Mouse (Mus musculus): ENCODE data around the gene Clmn. TPM values are rescaled to one million over a fixed set of nuclear protein-coding genes. Genes with fewer than 3 reads are reported as not detected.

Clmn gene
- polyA plus RNA-seq, 1 experiment from 2014 or later = 8.8 TPM

- H3K4me3 ChIP-seq (ENCODE audit: low read depth, low read length) = no peak overlapping the region
- no peak overlapping the region for H3K4me2 ChIP-seq (replicated peaks; ENCODE audit: low read depth)
- TF ChIP-seq CTCF (IDR thresholded peaks at IDR 0.05; ENCODE audit: low read depth) = peak; percentile 63
- no peaks in the 10 kb centered on the region for H3K36me3 ChIP-seq (ENCODE audit: control insufficient read depth, insufficient read depth)
- H3K9me3 ChIP-seq (ENCODE audit: control insufficient read depth) = no peaks in the 10 kb centered on the region
- no peaks in the 10 kb centered on the region for H3K4me1 ChIP-seq (replicated peaks; ENCODE audit: control insufficient read depth, insufficient read depth, low read length)
- no peak overlapping the region for H3K9ac ChIP-seq (ENCODE audit: low read depth, low read length)
- no peak overlapping the region for H3K27ac ChIP-seq (ENCODE audit: low read depth, low read length)
- 0 out of 2 replicates have a peak, but pooled peaks cover 6% of the 10 kb centered on the region for H3K27me3 ChIP-seq (replicated peaks; ENCODE audit: control insufficient read depth, insufficient read depth, low read length)
- 61% methylated on average over 9 of the region's 9 CpGs for WGBS
- peak; percentile 72 for ATAC-seq
Observed at GRCm38 (mm10) chr12:104898718-104899117, 33.8 kb upstream of the Clmn start.

GRCm38 (mm10) chr12:104897051-104897618 lies 32.3 kb upstream of the Clmn start:
- H3K27ac ChIP-seq (ENCODE audit: low read depth, low read length) = no peak overlapping the region
- H3K4me1 ChIP-seq (replicated peaks; ENCODE audit: control insufficient read depth, insufficient read depth, low read length) = no peaks in the 10 kb centered on the region

GRCm38 (mm10) chr12:104896640-104897039 lies 31.8 kb upstream of the Clmn start:
- Histone ChIP-seq H3K9me3 (ENCODE audit: control insufficient read depth) (no peaks in the 10 kb centered on the region), H3K36me3 (ENCODE audit: control insufficient read depth, insufficient read depth) (no peaks in the 10 kb centered on the region), H3K4me1 (replicated peaks; ENCODE audit: control insufficient read depth, insufficient read depth, low read length) (no peaks in the 10 kb centered on the region), H3K27ac (ENCODE audit: low read depth, low read length) (no peak overlapping the region), H3K4me2 (replicated peaks; ENCODE audit: low read depth) (no peak overlapping the region), H3K27me3 (replicated peaks; ENCODE audit: control insufficient read depth, insufficient read depth, low read length) (0 out of 2 replicates have a peak, but pooled peaks cover 6% of the 10 kb centered on the region), H3K4me3 (ENCODE audit: low read depth, low read length) (no peak overlapping the region), H3K9ac (ENCODE audit: low read depth, low read length) (no peak overlapping the region)
- no peak for TF ChIP-seq CTCF (IDR thresholded peaks at IDR 0.05; ENCODE audit: low read depth)
- 0 out of 2 replicates have a peak, but pooled peaks have one; percentile 12 for ATAC-seq
- 45% methylated on average over 16 of the region's 16 CpGs for WGBS

More at GRCm38 (mm10) chr12:104897051-104897618, 32.3 kb upstream of the Clmn start:
- 66% methylated on average over 8 of the region's 8 CpGs for WGBS
- Histone ChIP-seq H3K36me3 (ENCODE audit: control insufficient read depth, insufficient read depth) (no peaks in the 10 kb centered on the region), H3K4me3 (ENCODE audit: low read depth, low read length) (no peak overlapping the region), H3K9me3 (ENCODE audit: control insufficient read depth) (no peaks in the 10 kb centered on the region), H3K4me2 (replicated peaks; ENCODE audit: low read depth) (no peak overlapping the region), H3K27me3 (replicated peaks; ENCODE audit: control insufficient read depth, insufficient read depth, low read length) (0 out of 2 replicates have a peak, but pooled peaks cover 6% of the 10 kb centered on the region), H3K9ac (ENCODE audit: low read depth, low read length) (no peak overlapping the region)
- ATAC-seq = no peak
- no peak for TF ChIP-seq CTCF (IDR thresholded peaks at IDR 0.05; ENCODE audit: low read depth)

GRCm38 (mm10) chr12:104892245-104892644 lies 27.4 kb upstream of the Clmn start:
- WGBS = 94% methylated on average over 3 of the region's 3 CpGs
- no peak overlapping the region for H3K4me2 ChIP-seq (replicated peaks; ENCODE audit: low read depth)
- H3K27ac ChIP-seq (ENCODE audit: low read depth, low read length) = no peak overlapping the region
- H3K4me1 ChIP-seq (replicated peaks; ENCODE audit: control insufficient read depth, insufficient read depth, low read length) = no peaks in the 10 kb centered on the region
- H3K27me3 ChIP-seq (replicated peaks; ENCODE audit: control insufficient read depth, insufficient read depth, low read length) = peaks cover 6% of the 10 kb centered on the region; the same call in 1 of the 2 replicates
- H3K9me3 ChIP-seq (ENCODE audit: control insufficient read depth) = no peaks in the 10 kb centered on the region
- no peak overlapping the region for H3K9ac ChIP-seq (ENCODE audit: low read depth, low read length)
- ATAC-seq = no peak
- no peak for TF ChIP-seq CTCF (IDR thresholded peaks at IDR 0.05; ENCODE audit: low read depth)
- H3K4me3 ChIP-seq (ENCODE audit: low read depth, low read length) = no peak overlapping the region
- no peaks in the 10 kb centered on the region for H3K36me3 ChIP-seq (ENCODE audit: control insufficient read depth, insufficient read depth)

- H3K36me3 ChIP-seq (ENCODE audit: control insufficient read depth, insufficient read depth) = no peaks in the 10 kb centered on the region
- no peak overlapping the region for H3K4me2 ChIP-seq (replicated peaks; ENCODE audit: low read depth)
- H3K4me3 ChIP-seq (ENCODE audit: low read depth, low read length) = no peak overlapping the region
- no peak for ATAC-seq
- no peaks in the 10 kb centered on the region for H3K4me1 ChIP-seq (replicated peaks; ENCODE audit: control insufficient read depth, insufficient read depth, low read length)
- TF ChIP-seq CTCF (IDR thresholded peaks at IDR 0.05; ENCODE audit: low read depth) = no peak
- H3K27ac ChIP-seq (ENCODE audit: low read depth, low read length) = no peak overlapping the region
- no peak overlapping the region for H3K9ac ChIP-seq (ENCODE audit: low read depth, low read length)
- WGBS = 82% methylated on average over 8 of the region's 8 CpGs
- no peaks in the 10 kb centered on the region for H3K9me3 ChIP-seq (ENCODE audit: control insufficient read depth)
- H3K27me3 ChIP-seq (replicated peaks; ENCODE audit: control insufficient read depth, insufficient read depth, low read length) = peaks cover 6% of the 10 kb centered on the region; the same call in 1 of the 2 replicates
Observed at GRCm38 (mm10) chr12:104890066-104890465, 25.2 kb upstream of the Clmn start.

- ATAC-seq = no peak
- no peaks in the 10 kb centered on the region; the same call in 1 of the 2 replicates for H3K27me3 ChIP-seq (replicated peaks; ENCODE audit: control insufficient read depth, insufficient read depth, low read length)
- WGBS = 88% methylated on average over 7 of the region's 7 CpGs
- no peak overlapping the region for H3K4me2 ChIP-seq (replicated peaks; ENCODE audit: low read depth)
- H3K9me3 ChIP-seq (ENCODE audit: control insufficient read depth) = no peaks in the 10 kb centered on the region
- no peak overlapping the region for H3K4me3 ChIP-seq (ENCODE audit: low read depth, low read length)
- H3K36me3 ChIP-seq (ENCODE audit: control insufficient read depth, insufficient read depth) = no peaks in the 10 kb centered on the region
- TF ChIP-seq CTCF (IDR thresholded peaks at IDR 0.05; ENCODE audit: low read depth) = no peak
- no peak overlapping the region for H3K9ac ChIP-seq (ENCODE audit: low read depth, low read length)
- H3K27ac ChIP-seq (ENCODE audit: low read depth, low read length) = no peak overlapping the region
- H3K4me1 ChIP-seq (replicated peaks; ENCODE audit: control insufficient read depth, insufficient read depth, low read length) = peaks cover 6% of the 10 kb centered on the region; the same call in 1 of the 2 replicates
Observed at GRCm38 (mm10) chr12:104886104-104886503, 21.2 kb upstream of the Clmn start.

All from intestine, postnatal 0 days (tissue).